Mouse (Mus musculus) kidney, adult 2 months (tissue): ENCODE measurements around the gene Tti1.

ENCODE experiments used
- CTCF ChIP-seq: fragments of 200-500 bp; conservative IDR thresholded peaks from 2 replicates; pipeline ENCODE4 v1.5.1; 2011; ENCODE audit warnings: low read depth, mild to moderate bottlenecking, control low read depth, low read length, moderate library complexity, mixed read lengths; ENCODE audit not compliant: insufficient read depth, insufficient read length
- POLR2A ChIP-seq: fragments of 200-500 bp; IDR thresholded peaks from one replicate; pipeline ENCODE4 v1.6.1; 2011; ENCODE audit warnings: low read depth, low read length, control low read depth

DNA sequence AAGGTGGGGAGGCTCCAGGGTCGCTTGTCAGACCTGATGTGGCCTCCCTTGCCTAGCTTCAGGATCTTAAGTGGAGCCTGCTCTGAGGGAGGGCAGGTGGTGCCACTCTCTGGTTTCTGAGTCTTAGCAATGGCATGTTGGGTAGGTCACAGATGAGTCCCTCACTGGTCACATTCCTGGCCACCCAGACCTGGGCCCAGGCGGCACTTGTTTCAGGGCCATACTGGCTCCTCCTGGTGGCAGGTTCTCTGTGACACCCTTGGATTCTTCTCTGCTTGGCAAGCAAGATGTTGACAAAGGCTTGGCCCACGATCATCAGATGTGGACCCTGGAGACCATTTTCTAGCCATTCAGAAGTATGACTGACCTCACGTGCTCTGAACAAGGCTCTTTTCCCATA lies 95.6 kb downstream of the Tti1 start:
- TF ChIP-seq CTCF (peak; percentile 21; the same call in 1 of the 2 replicates), POLR2A (no peak)
